Mouse (Mus musculus) heart, embryonic 13.5 days (tissue): ENCODE data around the gene Rasgef1b. TPM values are rescaled to one million over a fixed set of nuclear protein-coding genes. Genes with fewer than 3 reads are reported as not detected.

ENCODE experiments used
- ATAC-seq: fragments of 200-750 bp; cut with Nextera tagmentation; 2 replicates; pipeline ENCODE4 v1.8.0; 2017; ENCODE audit warnings: moderate TSS enrichment; ENCODE audit not compliant: insufficient number of reproducible peaks, low FRiP score, low TSS enrichment; ENCODE audit errors: extremely low read depth
- H3K27ac ChIP-seq: fragments of 300-500 bp; sonication (generic); replicated peaks from 2 replicates; pipeline ENCODE4 v1.5.1; 2015; ENCODE audit warnings: moderate library complexity, mild to moderate bottlenecking, inconsistent platforms
- H3K27me3 ChIP-seq: fragments of 300-500 bp; sonication (generic); replicated peaks from 2 replicates; pipeline ENCODE4 v1.6.1; 2015; ENCODE audit warnings: mild to moderate bottlenecking, inconsistent platforms
- H3K36me3 ChIP-seq: fragments of 300-500 bp; sonication (generic); 2 replicates; pipeline ENCODE4 v1.6.1; 2015; ENCODE audit warnings: mild to moderate bottlenecking, inconsistent platforms
- H3K4me1 ChIP-seq: fragments of 300-500 bp; sonication (generic); 2 replicates; pipeline ENCODE4 v1.6.1; 2015; ENCODE audit warnings: inconsistent platforms
- H3K4me2 ChIP-seq: fragments of 300-500 bp; sonication (generic); 2 replicates; pipeline ENCODE4 v1.6.1; 2015; ENCODE audit warnings: inconsistent platforms, mild to moderate bottlenecking, moderate library complexity
- H3K4me3 ChIP-seq: fragments of 300-500 bp; sonication (generic); 2 replicates; pipeline ENCODE4 v1.5.1; 2015; ENCODE audit warnings: moderate library complexity, mild to moderate bottlenecking, inconsistent platforms
- H3K9ac ChIP-seq: fragments of 300-500 bp; sonication (generic); 2 replicates; pipeline ENCODE4 v1.6.1; 2015; ENCODE audit warnings: inconsistent platforms, mild to moderate bottlenecking, moderate library complexity
- H3K9me3 ChIP-seq: fragments of 300-500 bp; sonication (generic); 2 replicates; pipeline ENCODE4 v1.6.1; 2016; ENCODE audit warnings: inconsistent platforms
- WGBS: fragments of 180-500 bp; shearing (Covaris S2); methylation state at CpG from one replicate; pipeline ENCODE4 v1.1.7; 2015; ENCODE audit warnings: mixed read lengths; 5-methylcytosine and 5-hydroxymethylcytosine counted together
- polyA plus RNA-seq: library from polyadenylated mRNA; unstranded; fragments of >200 nt; fragmentation: Nextera tagmentation; extraction: Ambion mirVana; gene quantifications from 2 replicates; pipeline ENCODE4 v1.2.1, GENCODE M21; 2015

Gene Rasgef1b
- polyA plus RNA-seq, 1 experiment from 2014 or later, result 36.7 TPM

DNA sequence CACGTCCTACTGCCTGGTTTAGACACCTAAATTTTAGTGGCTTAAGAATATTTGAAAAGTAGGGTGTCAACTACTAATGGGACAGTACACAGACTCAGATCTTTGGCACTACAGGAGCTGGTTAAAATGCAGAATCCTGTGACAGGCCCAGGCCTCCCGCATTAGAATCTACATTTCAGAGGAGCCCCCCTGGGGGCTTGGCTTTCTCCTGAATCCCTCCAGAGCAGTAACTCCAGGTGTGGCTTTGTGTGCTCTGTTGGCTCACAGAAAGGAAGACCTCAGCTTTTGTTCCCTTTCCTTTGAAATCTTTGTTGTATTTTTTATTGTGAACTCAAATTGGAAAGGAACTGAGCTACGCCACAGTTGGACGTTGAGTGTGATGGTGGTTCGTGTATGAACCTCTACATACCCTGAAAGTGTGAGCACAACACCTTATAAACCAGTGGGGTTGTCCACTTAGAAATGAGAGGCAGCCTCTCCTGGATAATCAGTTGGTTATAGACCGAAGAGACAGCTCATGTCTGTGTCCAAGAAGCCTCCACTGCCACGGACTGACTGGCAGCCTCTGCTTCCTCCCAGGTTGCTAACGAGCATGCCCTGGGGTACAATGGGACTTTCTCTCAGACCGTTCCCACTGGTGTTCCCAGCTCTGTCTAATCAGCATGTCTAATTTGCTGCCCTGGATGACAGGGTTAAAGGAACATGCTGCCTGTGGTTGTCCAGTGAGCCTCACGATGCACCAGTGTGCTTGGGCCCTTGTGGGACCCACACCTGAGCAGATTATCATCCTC, 9.3 kb upstream of the Rasgef1b start:
- H3K4me3 ChIP-seq, result no peak overlapping the region
- no peaks in the 10 kb centered on the region for H3K36me3 ChIP-seq
- no peak overlapping the region for H3K27ac ChIP-seq
- no peaks in the 10 kb centered on the region for H3K9me3 ChIP-seq
- H3K27me3 ChIP-seq, result 0 out of 2 replicates have a peak, but pooled peaks cover 12% of the 10 kb centered on the region
- WGBS, result 46% methylated on average over 10 of the region's 10 CpGs
- ATAC-seq, result no peak
- H3K4me2 ChIP-seq, result no peak overlapping the region
- H3K9ac ChIP-seq, result no peak overlapping the region
- no peaks in the 10 kb centered on the region for H3K4me1 ChIP-seq

DNA sequence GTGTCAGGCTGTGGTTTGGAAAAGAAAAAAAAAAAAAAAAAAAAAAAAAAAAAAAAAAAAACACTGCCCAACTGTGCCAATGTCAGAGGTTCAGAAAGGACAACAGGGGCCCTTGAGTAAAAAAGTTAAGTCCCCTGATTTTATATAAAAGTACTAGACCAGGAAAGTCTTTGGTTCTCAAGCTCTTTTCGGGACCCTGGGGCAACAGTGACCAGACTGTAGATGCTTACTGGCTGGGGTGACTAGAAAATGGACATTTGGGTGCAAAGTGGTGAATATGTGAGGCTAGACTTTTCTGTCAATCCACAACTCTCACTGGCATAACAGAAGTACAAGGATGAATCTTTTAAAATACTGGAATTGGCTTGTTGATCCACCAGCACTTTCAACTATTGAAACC, 1.1 kb upstream of the Rasgef1b start:
- H3K9me3 ChIP-seq, result no peaks in the 10 kb centered on the region
- peaks cover 10% of the 10 kb centered on the region; the same call in 1 of the 2 replicates for H3K27me3 ChIP-seq
- H3K9ac ChIP-seq, result no peak overlapping the region
- no peaks in the 10 kb centered on the region for H3K36me3 ChIP-seq
- peak overlapping the region; percentile 100 for H3K4me2 ChIP-seq
- H3K4me3 ChIP-seq, result peak overlapping the region; percentile 82; the same call in 1 of the 2 replicates
- H3K4me1 ChIP-seq, result peaks cover 14% of the 10 kb centered on the region
- 79% methylated on average over 1 of the region's 1 CpGs for WGBS
- no peak for ATAC-seq
- no peak overlapping the region for H3K27ac ChIP-seq

DNA sequence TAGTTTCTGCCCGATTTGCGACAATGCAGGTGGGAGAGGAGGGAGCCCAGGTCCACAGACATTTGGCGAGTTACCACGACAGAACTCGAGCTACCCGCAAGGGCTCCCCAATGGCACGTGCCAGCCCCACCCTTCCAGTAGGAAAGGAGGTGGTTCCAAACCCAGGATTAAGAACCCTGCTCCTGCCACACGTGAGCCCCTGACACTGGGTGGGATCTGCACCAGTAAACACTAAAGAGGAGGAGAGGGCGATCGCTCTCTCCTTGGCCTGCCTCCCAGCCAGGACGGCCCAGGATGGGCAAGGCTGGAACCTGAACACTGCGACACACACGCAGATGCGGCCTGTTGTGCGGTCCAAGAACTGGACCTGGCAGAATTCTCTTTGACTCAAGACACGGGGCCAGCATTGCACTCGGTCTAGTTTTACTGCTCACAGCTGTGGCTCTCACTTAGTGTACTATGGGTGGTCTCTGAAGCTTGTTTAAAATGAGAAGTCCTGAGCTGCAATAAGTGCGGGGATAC, 557 bp upstream of the Rasgef1b start:
- Histone ChIP-seq H3K27me3 (peaks cover 10% of the 10 kb centered on the region; the same call in 1 of the 2 replicates), H3K4me1 (peaks cover 16% of the 10 kb centered on the region), H3K4me3 (peak overlapping the region; percentile 82), H3K4me2 (peak overlapping the region; percentile 100), H3K27ac (no peak overlapping the region), H3K9ac (peak overlapping the region; percentile 74), H3K9me3 (no peaks in the 10 kb centered on the region), H3K36me3 (no peaks in the 10 kb centered on the region)
- WGBS, result 3% methylated on average over 18 of the region's 18 CpGs
- peak; percentile 25; the same call in 1 of the 2 replicates for ATAC-seq

DNA sequence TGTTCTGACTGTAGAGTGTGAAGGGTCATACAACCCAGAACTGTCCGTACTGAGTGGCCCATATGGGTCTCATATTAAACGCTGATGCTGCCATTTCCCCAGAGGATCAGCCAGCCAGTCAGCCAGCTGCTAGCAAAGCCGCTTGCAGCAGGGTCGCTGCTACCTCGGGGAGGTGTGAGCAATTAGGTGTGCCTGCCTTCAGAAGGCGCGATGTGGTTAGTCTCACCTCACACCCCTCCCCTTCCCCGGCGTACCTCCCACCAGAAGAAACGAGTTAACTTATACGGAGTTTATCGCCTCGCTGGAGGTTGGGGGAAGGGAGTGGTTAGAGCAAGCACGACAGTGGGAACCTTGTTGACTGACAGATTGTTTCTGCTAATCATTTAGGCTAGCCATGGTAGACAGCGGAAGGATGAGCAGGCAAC, 826 bp downstream of the Rasgef1b start:
- H3K9me3 ChIP-seq, result no peaks in the 10 kb centered on the region
- H3K4me2 ChIP-seq, result peak overlapping the region; percentile 100
- 1% methylated on average over 15 of the region's 15 CpGs for WGBS
- no peak for ATAC-seq
- peak overlapping the region; percentile 82 for H3K4me3 ChIP-seq
- H3K27ac ChIP-seq, result peak overlapping the region; percentile 13; the same call in 1 of the 2 replicates
- H3K4me1 ChIP-seq, result peaks cover 24% of the 10 kb centered on the region
- H3K36me3 ChIP-seq, result no peaks in the 10 kb centered on the region
- peak overlapping the region; percentile 84 for H3K9ac ChIP-seq
- H3K27me3 ChIP-seq, result peaks cover 10% of the 10 kb centered on the region; the same call in 1 of the 2 replicates

DNA sequence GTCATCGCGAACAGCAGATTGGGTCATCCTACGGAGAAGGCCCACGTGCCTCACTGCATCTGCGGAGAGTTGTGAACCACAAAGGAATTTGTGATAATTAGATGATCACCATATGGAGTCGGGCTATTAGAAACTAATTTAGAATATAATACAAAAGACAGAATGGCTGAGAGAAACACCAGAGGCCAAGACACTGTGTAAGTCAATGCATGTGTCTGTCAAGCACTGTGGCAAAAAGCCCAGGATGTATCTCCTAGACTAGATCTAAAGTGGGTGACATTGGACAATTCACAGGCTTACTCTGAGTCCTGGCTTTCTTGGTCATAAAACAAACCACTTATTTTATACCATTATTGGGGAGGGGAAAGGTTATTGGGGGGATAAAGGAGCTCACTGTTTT, 4.9 kb downstream of the Rasgef1b start:
- Histone ChIP-seq H3K27ac (no peak overlapping the region), H3K4me2 (no peak overlapping the region), H3K4me3 (no peak overlapping the region), H3K9ac (no peak overlapping the region), H3K9me3 (no peaks in the 10 kb centered on the region), H3K4me1 (peaks cover 19% of the 10 kb centered on the region), H3K27me3 (peaks cover 10% of the 10 kb centered on the region; the same call in 1 of the 2 replicates), H3K36me3 (no peaks in the 10 kb centered on the region)
- WGBS, result 63% methylated on average over 6 of the region's 6 CpGs
- ATAC-seq, result no peak

DNA sequence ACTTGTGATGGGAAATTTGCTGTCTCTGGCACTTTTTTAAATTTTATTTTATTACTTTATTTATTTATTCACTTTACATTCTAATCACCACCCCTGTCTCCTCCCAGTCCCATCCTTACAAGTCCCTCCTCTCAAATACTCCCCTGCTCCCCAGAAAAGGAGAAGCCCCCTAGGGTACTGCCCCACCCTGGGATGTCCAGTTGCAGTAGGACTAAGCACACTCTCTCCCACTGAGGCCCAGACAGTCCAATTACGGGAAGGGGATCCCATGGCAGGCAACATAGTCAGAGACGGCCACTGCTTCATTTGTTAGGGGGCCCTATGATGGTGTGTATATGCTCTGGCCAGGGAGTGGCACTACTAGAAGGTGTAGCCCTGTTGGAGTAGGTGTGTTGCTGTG, 6.6 kb downstream of the Rasgef1b start:
- Histone ChIP-seq H3K4me2 (no peak overlapping the region), H3K9ac (no peak overlapping the region), H3K4me3 (no peak overlapping the region), H3K27ac (no peak overlapping the region), H3K9me3 (no peaks in the 10 kb centered on the region), H3K4me1 (peaks cover 10% of the 10 kb centered on the region), H3K36me3 (no peaks in the 10 kb centered on the region), H3K27me3 (0 out of 2 replicates have a peak, but pooled peaks cover 5% of the 10 kb centered on the region)
- no peak for ATAC-seq
- WGBS, result 84% methylated on average over 2 of the region's 2 CpGs

DNA sequence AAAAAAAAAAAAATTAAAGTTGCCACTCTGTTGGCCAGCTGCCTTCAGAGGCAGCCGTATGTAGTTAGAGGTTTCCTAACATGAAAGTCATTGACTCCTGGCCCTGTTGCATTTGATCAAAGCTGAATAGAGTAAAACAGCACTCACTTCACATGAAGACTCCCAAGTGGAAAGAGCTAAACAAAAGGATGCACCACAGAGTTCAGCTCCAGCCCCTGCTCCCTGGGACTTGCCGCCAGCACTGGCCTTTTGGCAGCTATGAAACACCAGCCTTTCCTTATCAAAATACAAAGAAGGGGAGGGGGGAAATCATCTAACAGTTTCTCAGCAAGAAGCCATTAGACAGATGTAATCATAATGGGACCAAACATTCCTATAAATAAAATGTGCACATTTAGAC, 8.3 kb downstream of the Rasgef1b start:
- WGBS, result 60% methylated on average over 2 of the region's 2 CpGs
- H3K27ac ChIP-seq, result no peak overlapping the region
- H3K36me3 ChIP-seq, result no peaks in the 10 kb centered on the region
- no peak overlapping the region for H3K4me3 ChIP-seq
- no peak overlapping the region for H3K9ac ChIP-seq
- H3K27me3 ChIP-seq, result no peaks in the 10 kb centered on the region
- no peak for ATAC-seq
- peaks cover 11% of the 10 kb centered on the region for H3K4me1 ChIP-seq
- H3K9me3 ChIP-seq, result no peaks in the 10 kb centered on the region
- no peak overlapping the region for H3K4me2 ChIP-seq

DNA sequence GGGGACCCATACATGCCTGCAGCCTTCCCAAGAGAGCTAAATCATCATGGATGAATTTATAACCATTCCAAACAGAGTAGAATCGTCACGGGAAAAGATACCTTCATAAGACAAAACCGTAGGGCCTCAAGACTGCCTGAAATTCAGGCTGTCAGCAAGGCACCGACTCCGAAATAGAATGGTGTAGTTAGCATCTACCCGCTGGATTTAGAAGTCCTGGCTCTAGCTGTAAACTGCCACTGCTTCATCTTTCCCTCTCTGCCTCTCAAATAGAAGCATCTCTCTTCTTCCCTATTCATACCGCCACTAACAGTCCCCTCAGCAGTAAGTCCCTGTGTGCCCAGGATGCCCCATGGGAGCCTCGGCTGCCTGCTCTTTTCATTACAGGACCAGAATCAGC, 10.9 kb downstream of the Rasgef1b start:
- H3K4me3 ChIP-seq, result no peak overlapping the region
- H3K4me1 ChIP-seq, result peaks cover 10% of the 10 kb centered on the region; the same call in 1 of the 2 replicates
- no peak for ATAC-seq
- H3K36me3 ChIP-seq, result no peaks in the 10 kb centered on the region
- no peaks in the 10 kb centered on the region for H3K9me3 ChIP-seq
- no peaks in the 10 kb centered on the region for H3K27me3 ChIP-seq
- no peak overlapping the region for H3K4me2 ChIP-seq
- 74% methylated on average over 8 of the region's 8 CpGs for WGBS
- no peak overlapping the region for H3K9ac ChIP-seq
- H3K27ac ChIP-seq, result no peak overlapping the region

DNA sequence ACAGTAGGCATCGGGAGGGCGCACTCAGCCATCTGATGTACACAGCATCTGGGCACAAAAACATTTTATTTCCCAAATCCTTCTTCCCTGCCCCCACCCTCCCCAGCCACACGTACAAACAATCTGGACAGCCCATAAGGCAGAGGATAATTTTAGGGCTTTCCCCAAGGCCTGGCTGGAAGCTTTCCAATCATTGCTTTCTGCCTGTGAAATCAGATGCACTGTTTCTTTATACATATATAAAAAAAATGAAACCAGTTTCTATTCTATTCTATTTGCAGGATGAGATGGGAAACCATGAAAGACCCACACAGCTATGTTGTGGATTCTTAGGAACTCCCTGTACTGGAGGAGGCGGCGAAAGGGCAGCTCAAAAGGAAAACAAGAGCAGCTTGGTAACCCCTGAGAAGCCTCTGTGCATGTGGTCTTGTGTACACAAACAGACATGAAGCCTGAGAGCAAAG, 13.6 kb downstream of the Rasgef1b start:
- 60% methylated on average over 5 of the region's 5 CpGs for WGBS
- Histone ChIP-seq H3K9me3 (no peaks in the 10 kb centered on the region), H3K4me1 (peaks cover 10% of the 10 kb centered on the region; the same call in 1 of the 2 replicates), H3K27me3 (no peaks in the 10 kb centered on the region), H3K4me3 (no peak overlapping the region), H3K27ac (no peak overlapping the region), H3K36me3 (no peaks in the 10 kb centered on the region), H3K4me2 (no peak overlapping the region), H3K9ac (no peak overlapping the region)
- ATAC-seq, result no peak

DNA sequence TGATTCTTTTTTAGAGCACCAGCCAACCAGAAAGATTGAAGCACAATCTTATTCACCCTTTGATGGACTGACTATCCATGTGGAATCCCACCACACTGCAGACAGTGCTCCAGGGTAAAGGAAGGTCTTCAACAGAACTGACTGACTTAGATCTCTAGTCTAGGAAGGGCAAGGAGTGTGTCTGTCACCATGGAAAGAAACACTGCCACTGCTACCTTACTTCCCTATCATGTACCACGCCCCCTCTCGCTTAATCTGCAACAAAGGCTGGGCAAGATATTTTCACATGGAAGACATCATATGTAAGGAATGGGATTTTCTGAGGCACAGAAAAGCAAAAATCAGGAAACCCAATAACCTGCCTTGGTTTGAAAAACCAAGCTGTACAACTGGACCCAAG, 16.9 kb downstream of the Rasgef1b start:
- Histone ChIP-seq H3K9me3 (no peaks in the 10 kb centered on the region), H3K27me3 (no peaks in the 10 kb centered on the region), H3K9ac (no peak overlapping the region), H3K4me2 (no peak overlapping the region), H3K36me3 (no peaks in the 10 kb centered on the region), H3K4me1 (peaks cover 10% of the 10 kb centered on the region), H3K4me3 (no peak overlapping the region), H3K27ac (no peak overlapping the region)
- ATAC-seq, result no peak
- WGBS, result 81% methylated on average over 2 of the region's 2 CpGs

DNA sequence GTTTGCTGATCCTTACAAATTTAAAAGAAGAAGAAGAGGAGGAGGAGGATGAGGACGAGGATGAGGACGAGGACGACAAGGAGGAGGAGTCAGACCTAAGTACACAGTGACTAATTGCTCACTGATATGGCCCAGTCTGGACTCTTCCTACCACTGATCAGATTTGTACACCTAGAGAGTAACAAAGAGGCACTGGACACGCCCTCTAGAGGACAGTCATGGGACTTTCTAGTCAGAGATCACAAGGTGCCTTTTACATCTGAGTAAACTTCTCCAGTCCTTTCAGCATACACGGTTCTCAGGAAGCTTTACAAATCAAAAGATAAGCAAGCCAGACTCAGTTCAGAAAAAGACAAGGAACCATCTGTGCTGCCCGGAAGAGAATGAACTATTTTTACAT, 20.2 kb downstream of the Rasgef1b start:
- no peaks in the 10 kb centered on the region for H3K9me3 ChIP-seq
- H3K4me2 ChIP-seq, result no peak overlapping the region
- H3K27me3 ChIP-seq, result no peaks in the 10 kb centered on the region
- ATAC-seq, result no peak
- no peak overlapping the region for H3K27ac ChIP-seq
- 31% methylated on average over 6 of the region's 6 CpGs for WGBS
- no peak overlapping the region for H3K9ac ChIP-seq
- H3K4me3 ChIP-seq, result no peak overlapping the region
- no peaks in the 10 kb centered on the region for H3K36me3 ChIP-seq
- H3K4me1 ChIP-seq, result no peaks in the 10 kb centered on the region; the same call in 1 of the 2 replicates
